Mouse (Mus musculus): ENCODE data around the gene Dgkd. TPM values are rescaled to one million over a fixed set of nuclear protein-coding genes. Genes with fewer than 3 reads are reported as not detected.

Dgkd gene
- polyA plus RNA-seq (2014; fragmentation: Illumina TruSeq; extraction: RNeasy Lipid Tissue Mini Kit (QIAGEN cat#74804); ENCODE audit: low read depth, low replicate concordance), result 27.1 TPM

DNA sequence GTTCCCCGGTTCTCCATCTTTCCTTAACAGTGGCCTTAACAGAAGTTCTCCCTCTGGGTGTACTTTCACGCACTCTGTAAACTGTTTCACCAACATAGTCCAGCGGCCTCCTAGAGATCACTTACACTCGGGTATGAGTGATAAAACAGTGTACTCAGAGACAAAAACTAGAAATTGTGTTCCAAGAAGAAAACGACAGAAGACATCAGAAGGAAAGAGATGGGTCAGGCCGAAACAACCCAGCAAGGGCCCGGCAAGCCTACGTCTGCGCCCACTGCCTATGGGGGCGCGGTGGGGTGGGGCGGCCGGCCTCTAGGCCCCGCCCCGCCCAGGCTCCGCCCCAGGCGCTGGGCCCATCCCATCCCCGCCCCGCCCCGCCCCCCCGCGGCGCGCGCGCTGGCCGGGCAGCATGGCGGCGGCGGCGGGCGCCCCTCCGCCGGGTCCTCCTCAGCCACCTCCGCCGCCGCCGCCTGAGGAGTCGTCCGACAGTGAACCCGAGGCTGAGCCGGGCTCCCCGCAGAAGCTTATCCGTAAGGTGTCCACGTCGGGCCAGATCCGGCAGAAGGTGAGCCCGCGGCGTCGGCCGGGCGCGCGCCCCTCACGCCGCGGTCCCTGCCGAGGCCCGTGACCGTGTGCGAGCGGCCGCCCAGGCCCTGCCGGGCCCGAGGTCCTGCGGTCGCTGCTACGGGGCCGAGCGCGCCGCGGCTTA is at the start of gene Dgkd:
Dgkd (plus strand) TSS at position 396 of the 709 bp plus-strand sequence.

DNA sequence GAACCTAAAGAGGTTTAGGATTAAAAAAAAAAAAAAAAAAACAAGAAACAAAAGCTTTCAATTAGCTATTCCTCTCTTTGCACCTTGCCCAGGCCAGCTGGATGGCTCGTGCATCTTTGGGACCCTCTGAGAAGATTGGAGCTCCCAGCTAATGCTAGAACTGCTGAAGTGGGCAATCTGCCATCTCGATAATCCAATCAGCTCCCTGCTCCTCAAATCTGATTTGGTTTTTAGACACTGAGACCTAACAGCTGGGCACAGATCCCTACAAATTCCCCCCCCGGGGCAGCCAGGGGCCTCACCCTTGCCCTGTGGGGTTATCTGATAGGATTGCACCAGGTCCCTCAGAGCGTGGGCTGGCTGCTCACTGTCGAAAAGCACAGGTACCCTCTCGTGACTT is 49.5 kb upstream of the Dgkd start, which contains the start of gene Sag:
Sag (plus strand) TSS at position 105 of the 400 bp plus-strand sequence.

Other genes starting within 250 kb of the Dgkd start
- gene Inpp5d, start 233.0 kb upstream of the Dgkd start, polyA plus RNA-seq (2014; fragmentation: Illumina TruSeq; extraction: RNeasy Lipid Tissue Mini Kit (QIAGEN cat#74804); ENCODE audit: low read depth, low replicate concordance), result 8.8 TPM
- gene Atg16l1, start 97.4 kb upstream of the Dgkd start, polyA plus RNA-seq (2014; fragmentation: Illumina TruSeq; extraction: RNeasy Lipid Tissue Mini Kit (QIAGEN cat#74804); ENCODE audit: low read depth, low replicate concordance), result 31.4 TPM
- gene Sag, start 49.6 kb upstream of the Dgkd start, polyA plus RNA-seq (2014; fragmentation: Illumina TruSeq; extraction: RNeasy Lipid Tissue Mini Kit (QIAGEN cat#74804); ENCODE audit: low read depth, low replicate concordance), result not detected
- 18.7 TPM for gene Usp40, start 155.3 kb downstream of the Dgkd start, polyA plus RNA-seq (2014; fragmentation: Illumina TruSeq; extraction: RNeasy Lipid Tissue Mini Kit (QIAGEN cat#74804); ENCODE audit: low read depth, low replicate concordance)
- not detected for gene Ugt1a10, start 202.1 kb downstream of the Dgkd start, polyA plus RNA-seq (2014; fragmentation: Illumina TruSeq; extraction: RNeasy Lipid Tissue Mini Kit (QIAGEN cat#74804); ENCODE audit: low read depth, low replicate concordance)
- not detected for gene Ugt1a9, start 217.5 kb downstream of the Dgkd start, polyA plus RNA-seq (2014; fragmentation: Illumina TruSeq; extraction: RNeasy Lipid Tissue Mini Kit (QIAGEN cat#74804); ENCODE audit: low read depth, low replicate concordance)
- gene Ugt1a8, start 234.5 kb downstream of the Dgkd start, polyA plus RNA-seq (2014; fragmentation: Illumina TruSeq; extraction: RNeasy Lipid Tissue Mini Kit (QIAGEN cat#74804); ENCODE audit: low read depth, low replicate concordance), result not detected
- 1.3 TPM for gene Ugt1a7c, start 241.8 kb downstream of the Dgkd start, polyA plus RNA-seq (2014; fragmentation: Illumina TruSeq; extraction: RNeasy Lipid Tissue Mini Kit (QIAGEN cat#74804); ENCODE audit: low read depth, low replicate concordance)
- not detected for gene Ugt1a6b, start 250.0 kb downstream of the Dgkd start, polyA plus RNA-seq (2014; fragmentation: Illumina TruSeq; extraction: RNeasy Lipid Tissue Mini Kit (QIAGEN cat#74804); ENCODE audit: low read depth, low replicate concordance)